Mouse (Mus musculus): ENCODE measurements at regions not wholly inside any gene's neighbourhood (a gene's known extent, or its start where the extent isn't known, plus 50 kb on each side); places are given as distances from the start of the nearest gene placed in this dataset.

DNA sequence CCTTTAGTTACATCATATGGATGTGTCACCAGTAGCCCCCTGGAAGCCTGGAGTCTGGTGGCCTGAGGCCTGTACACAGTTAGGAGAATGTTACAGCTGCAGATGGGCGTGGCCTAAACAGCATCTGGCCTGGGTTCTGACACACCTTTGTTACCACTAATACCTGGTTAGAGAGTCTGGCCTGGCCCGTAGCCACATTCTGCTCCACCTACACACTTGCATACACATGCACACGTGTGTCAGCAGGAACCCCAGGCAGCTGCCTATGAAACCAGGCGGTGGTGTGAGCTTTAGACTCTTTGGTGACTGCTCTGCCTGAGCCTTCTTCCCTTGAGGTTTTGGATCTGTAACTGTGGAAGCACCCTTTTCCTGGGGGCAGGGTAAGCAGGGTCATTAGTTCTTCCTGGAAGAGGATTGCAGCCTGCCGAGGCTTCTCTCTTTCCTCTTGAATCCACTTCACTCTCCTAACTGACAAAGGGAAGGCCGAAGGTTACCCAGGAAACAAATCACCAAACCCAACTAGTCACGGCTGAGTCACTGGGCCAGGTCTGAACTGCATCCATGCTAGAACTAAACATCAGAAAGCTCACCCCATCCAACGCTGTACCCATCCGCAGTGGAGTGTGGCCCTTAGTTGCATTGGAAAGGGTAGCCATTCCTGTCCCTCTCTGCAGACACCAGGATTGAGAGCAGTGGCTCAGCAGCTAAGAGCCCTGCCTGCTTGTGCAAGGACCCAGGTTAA is 71.8 kb upstream of the Mrps10 start:
- TF ChIP-seq CTCF (IDR thresholded peaks at IDR 0.05; ENCODE audit: control insufficient read depth, insufficient read depth, insufficient replicate concordance, low read depth, low read length) (no peak), POLR2A (IDR thresholded peaks at IDR 0.05; ENCODE audit: control insufficient read depth, low read depth, low read length) (no peak)

Measured in testis, adult 2 months (tissue).